Mouse (Mus musculus) cortical plate, adult 2 months (tissue): Measurements from ENCODE around the gene Fam129a.

ENCODE experiments used
- CTCF ChIP-seq: fragments of 200-500 bp; IDR thresholded peaks from 2 replicates; pipeline ENCODE4 v1.5.1; 2011; ENCODE audit warnings: mild to moderate bottlenecking, control low read depth, low read length; ENCODE audit not compliant: insufficient read depth; ENCODE audit errors: extremely low read depth
- POLR2A ChIP-seq: fragments of 200-500 bp; IDR thresholded peaks from 2 replicates; pipeline ENCODE4 v1.6.1; 2011; ENCODE audit warnings: mild to moderate bottlenecking, low read length, control low read depth; ENCODE audit not compliant: insufficient read depth; ENCODE audit errors: extremely low read depth

DNA sequence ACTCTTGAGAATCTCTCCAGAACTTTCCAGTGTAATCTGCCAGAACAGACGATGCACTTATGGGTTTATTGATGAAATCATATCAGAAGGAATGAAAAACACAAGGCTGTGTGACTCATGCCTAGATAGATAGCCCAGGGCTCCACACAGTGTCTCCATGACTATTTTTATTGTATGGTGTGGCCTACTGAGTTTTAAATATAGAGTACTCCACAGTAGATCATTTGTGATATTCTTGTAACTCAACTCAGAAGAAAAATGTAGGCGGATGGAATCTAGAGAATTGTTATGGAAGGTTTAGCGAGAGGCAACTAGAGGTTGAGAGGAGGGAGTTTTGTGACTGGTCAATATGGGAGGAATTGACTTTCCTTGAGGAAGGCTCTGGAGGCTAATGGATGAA, 75.4 kb downstream of the Fam129a start:
- TF ChIP-seq POLR2A, result no peak
- TF ChIP-seq CTCF, result no peak
